Mouse (Mus musculus) heart, postnatal 0 days (tissue): ENCODE measurements around the gene Helz2. TPM values are rescaled to one million over a fixed set of nuclear protein-coding genes. Genes with fewer than 3 reads are reported as not detected.

Experiments used
- ATAC-seq: fragments of 200-750 bp; cut with Nextera tagmentation; 2 replicates; pipeline ENCODE4 v1.8.0; 2017; ENCODE audit warnings: low read depth, moderate number of reproducible peaks, moderate library complexity; ENCODE audit not compliant: insufficient read depth
- DNase-seq: peaks from one replicate; pipeline ENCODE4 v3.0.0-alpha.2; 2016; ENCODE audit warnings: low spot score
- H3K27ac ChIP-seq: fragments of 300-500 bp; sonication (generic); 2 replicates; pipeline ENCODE4 v1.5.1; 2014; ENCODE audit warnings: low read depth, mild to moderate bottlenecking
- H3K27me3 ChIP-seq: fragments of 300-500 bp; sonication (generic); 2 replicates; pipeline ENCODE4 v1.6.1; 2014; ENCODE audit warnings: low read length, mixed read lengths; ENCODE audit not compliant: control insufficient read depth, insufficient read depth
- H3K36me3 ChIP-seq: fragments of 300-500 bp; sonication (generic); replicated peaks from 2 replicates; pipeline ENCODE4 v1.6.1; 2014; ENCODE audit warnings: low read length, mixed read lengths; ENCODE audit not compliant: control insufficient read depth, insufficient read depth
- H3K4me1 ChIP-seq: fragments of 300-500 bp; sonication (generic); 2 replicates; pipeline ENCODE4 v1.6.1; 2014; ENCODE audit warnings: antibody characterized with exemption; ENCODE audit not compliant: control insufficient read depth, insufficient read depth
- H3K4me2 ChIP-seq: fragments of 300-500 bp; sonication (generic); 2 replicates; pipeline ENCODE4 v1.6.1; 2014; ENCODE audit warnings: low read depth, mild to moderate bottlenecking, low read length, moderate library complexity
- H3K4me3 ChIP-seq: fragments of 300-500 bp; sonication (generic); 2 replicates; pipeline ENCODE4 v1.5.1; 2014; ENCODE audit warnings: low read depth, low read length
- H3K9ac ChIP-seq: fragments of 300-500 bp; sonication (generic); replicated peaks from 2 replicates; pipeline ENCODE4 v1.6.1; 2014; ENCODE audit warnings: low read depth, low read length, mixed read lengths
- H3K9me3 ChIP-seq: fragments of 300-500 bp; sonication (generic); replicated peaks from 2 replicates; pipeline ENCODE4 v1.6.1; 2016; ENCODE audit warnings: low read length; ENCODE audit not compliant: control insufficient read depth
- CTCF ChIP-seq: IDR thresholded peaks from 2 replicates; pipeline ENCODE4 v1.5.1; 2016; ENCODE audit warnings: antibody characterized with exemption, control low read depth, low read depth
- EP300 ChIP-seq: IDR thresholded peaks from 2 replicates; pipeline ENCODE4 v1.6.1; 2016; ENCODE audit warnings: antibody characterized with exemption, low read depth
- WGBS: fragments of 180-500 bp; shearing (Covaris S2); extraction: QIAGEN DNeasy Blood & Tissue Kit; methylation state at CpG from one replicate; pipeline ENCODE4 v1.1.7; 2014; 5-methylcytosine and 5-hydroxymethylcytosine counted together
- polyA plus RNA-seq: library from polyadenylated mRNA; unstranded; fragments of >200 nt; fragmentation: Nextera tagmentation; extraction: Ambion mirVana; gene quantifications from 2 replicates; pipeline ENCODE4 v1.2.1, GENCODE M21; 2015
- total RNA-seq: library from RNA; depleted of rRNA; stranded (reverse); fragments of >200 nt; gene quantifications from 2 replicates; pipeline ENCODE4 v1.2.3, GENCODE M21; 2014; ENCODE audit warnings: low replicate concordance

The Helz2 gene
- total and polyA plus RNA-seq, 2 experiments from 2014 or later = 0.90 to 19.4 TPM

GRCm38 (mm10) chr2:181218881-181219485 is 22.8 kb downstream of the Helz2 start:
- H3K36me3 ChIP-seq = no peaks in the 10 kb centered on the region
- H3K4me1 ChIP-seq = 0 out of 2 replicates have a peak, but pooled peaks cover 4% of the 10 kb centered on the region
- H3K27ac ChIP-seq = 0 out of 2 replicates have a peak overlapping the region, but pooled peaks have one; percentile 5
- ATAC-seq (no peak), DNase-seq (no peak)
- no peak overlapping the region for H3K4me2 ChIP-seq
- WGBS = 48% methylated on average over 5 of the region's 5 CpGs
- H3K4me3 ChIP-seq = no peak overlapping the region
- peaks cover 10% of the 10 kb centered on the region for H3K27me3 ChIP-seq
- TF ChIP-seq EP300 = no peak
- TF ChIP-seq CTCF = no peak
- H3K9me3 ChIP-seq = no peaks in the 10 kb centered on the region
- H3K9ac ChIP-seq = no peak overlapping the region

GRCm38 (mm10) chr2:181216037-181216436 is 25.8 kb downstream of the Helz2 start:
- Histone ChIP-seq H3K4me2 (no peak overlapping the region), H3K27ac (no peak overlapping the region), H3K27me3 (peaks cover 35% of the 10 kb centered on the region), H3K9me3 (no peaks in the 10 kb centered on the region), H3K9ac (no peak overlapping the region), H3K4me1 (0 out of 2 replicates have a peak, but pooled peaks cover 4% of the 10 kb centered on the region), H3K4me3 (no peak overlapping the region), H3K36me3 (no peaks in the 10 kb centered on the region)
- DNase-seq (no peak), ATAC-seq (no peak)
- TF ChIP-seq CTCF = no peak
- no peak for TF ChIP-seq EP300
- 86% methylated on average over 6 of the region's 6 CpGs for WGBS

DNA sequence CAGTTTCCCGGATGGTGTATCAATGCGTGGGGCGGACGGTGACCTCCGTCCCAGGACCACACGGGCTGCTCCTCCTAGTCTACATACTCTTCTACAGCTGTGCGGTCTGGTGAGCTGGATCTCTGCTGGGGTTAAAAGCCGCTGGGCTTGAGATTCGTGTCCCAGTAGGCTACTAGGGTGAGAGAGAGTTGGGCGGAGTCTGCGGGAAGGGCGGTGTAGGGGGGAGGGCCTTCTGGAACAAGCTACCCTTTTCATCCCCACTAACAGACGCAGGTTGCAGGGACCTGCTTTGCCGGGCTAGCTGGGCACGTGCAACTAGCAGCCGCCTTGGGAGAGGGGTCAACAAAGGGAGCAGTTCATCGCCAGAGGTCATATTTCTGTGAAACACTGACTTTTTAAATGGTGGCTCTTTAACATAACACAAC is 28.8 kb downstream of the Helz2 start, which contains the start of gene Srms:
TSS of gene Srms (minus strand) at position 165 of the 425 bp plus-strand sequence.
- Histone ChIP-seq H3K9ac (no peak within 1 kb of the TSS), H3K4me1 (no peaks in the 10 kb centered on the region), H3K9me3 (no peaks in the 10 kb centered on the region), H3K36me3 (no peaks in the 10 kb centered on the region), H3K27ac (no peak within 1 kb of the TSS), H3K4me3 (peak within 1 kb of the TSS; percentile 37), H3K4me2 (peak within 1 kb of the TSS; percentile 57), H3K27me3 (peaks cover 44% of the 10 kb centered on the region)
- ATAC-seq = no peak
- 2% methylated on average over 17 of the region's 17 CpGs for WGBS
- TF ChIP-seq EP300 (no peak), CTCF (no peak)
- DNase-seq = no peak

DNA sequence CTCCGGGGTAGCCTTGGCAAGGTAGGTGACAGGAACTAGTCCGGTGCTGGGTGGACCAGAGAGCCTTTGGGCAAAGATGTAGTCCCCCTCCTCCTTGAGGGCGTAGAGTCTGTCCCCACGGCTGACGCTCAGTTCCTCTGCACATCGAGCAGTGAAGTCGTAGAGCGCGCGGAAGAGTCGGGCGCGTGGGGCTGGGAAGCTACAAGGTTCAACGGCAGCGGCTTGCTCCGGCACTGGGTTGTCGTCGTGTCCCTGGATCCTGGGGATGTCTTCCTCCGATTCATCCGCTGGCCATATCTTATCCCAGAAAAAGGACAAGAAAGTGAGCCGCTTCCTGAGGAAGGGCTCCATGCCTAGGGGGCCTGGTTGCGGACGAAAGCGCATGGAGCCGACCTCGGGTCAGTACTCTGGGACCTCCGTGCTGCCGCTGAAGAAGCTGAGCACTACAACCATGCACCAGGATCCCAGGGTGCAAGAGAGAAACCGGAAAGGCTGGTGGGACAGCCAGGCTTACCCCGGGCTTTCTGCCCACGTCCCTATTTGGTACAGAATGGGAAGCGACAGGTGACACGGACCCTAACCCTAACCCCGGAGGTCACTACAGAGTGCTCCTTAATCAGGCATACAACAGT is 29.3 kb downstream of the Helz2 start:
- no peak overlapping the region for H3K27ac ChIP-seq
- H3K9ac ChIP-seq = no peak overlapping the region
- DNase-seq (no peak), ATAC-seq (no peak)
- H3K4me2 ChIP-seq = peak overlapping the region; percentile 57
- H3K4me1 ChIP-seq = no peaks in the 10 kb centered on the region
- WGBS = 4% methylated on average over 34 of the region's 34 CpGs
- peaks cover 44% of the 10 kb centered on the region for H3K27me3 ChIP-seq
- peak overlapping the region; percentile 37 for H3K4me3 ChIP-seq
- H3K9me3 ChIP-seq = no peaks in the 10 kb centered on the region
- H3K36me3 ChIP-seq = no peaks in the 10 kb centered on the region
- TF ChIP-seq CTCF (no peak), EP300 (no peak)

- 57% methylated on average over 9 of the region's 9 CpGs for WGBS
- DNase-seq (no peak), ATAC-seq (no peak)
- no peaks in the 10 kb centered on the region for H3K4me1 ChIP-seq
- TF ChIP-seq CTCF = no peak
- no peak for TF ChIP-seq EP300
- H3K27me3 ChIP-seq = peaks cover 18% of the 10 kb centered on the region; the same call in 1 of the 2 replicates
- H3K4me3 ChIP-seq = no peak overlapping the region
- H3K4me2 ChIP-seq = no peak overlapping the region
- H3K9ac ChIP-seq = no peak overlapping the region
- H3K9me3 ChIP-seq = no peaks in the 10 kb centered on the region
- no peaks in the 10 kb centered on the region for H3K36me3 ChIP-seq
- H3K27ac ChIP-seq = no peak overlapping the region
Measured at GRCm38 (mm10) chr2:181206118-181206517, 35.7 kb downstream of the Helz2 start.
